Mouse (Mus musculus): ENCODE data around the gene Zscan10. TPM values are rescaled to one million over a fixed set of nuclear protein-coding genes. Genes with fewer than 3 reads are reported as not detected.

The Zscan10 gene
- total RNA-seq, 2 experiments from 2014 or later, result not detected

- DNase-seq, result no peak
These were observed 53.3 kb downstream of the Zscan10 start for GRCm38 (mm10) chr17:23654001-23654400.

GRCm38 (mm10) chr17:23654410-23654809 is 53.8 kb downstream of the Zscan10 start:
- DNase-seq, result no peak

GRCm38 (mm10) chr17:23658450-23658849 is 57.8 kb downstream of the Zscan10 start:
- DNase-seq, result no peak

GRCm38 (mm10) chr17:23660117-23660875 is 59.6 kb downstream of the Zscan10 start, which contains the start of gene Bicdl2:
Gene Bicdl2 (plus strand): TSS chr17:23660506.
- DNase-seq, result no peak

Other genes with a start within 250 kb of the Zscan10 start
- gene Vmn2r116, start 216.3 kb upstream of the Zscan10 start, total RNA-seq (2021), result not detected
- gene Vmn2r117, start 121.2 kb upstream of the Zscan10 start, total RNA-seq (2021), result not detected
- 1 to 10 TPM; 5.6 to 7.4 TPM for gene Zfp213, start 36.6 kb upstream of the Zscan10 start, total RNA-seq (2021)
- gene Zfp13, start 1.4 kb upstream of the Zscan10 start, total RNA-seq (2021), result 10 to 100 TPM; 25.0 to 32.3 TPM
- under 1 TPM; 0.10 to 0.30 TPM for gene Mmp25, start 44.4 kb downstream of the Zscan10 start, total RNA-seq (2021)
- gene Bicdl2, start 59.6 kb downstream of the Zscan10 start, total RNA-seq (2021), result not detected
- gene Hcfc1r1, start 72.7 kb downstream of the Zscan10 start, total RNA-seq (2021), result 100 to 1,000 TPM; 122 to 124 TPM
- 1 to 10 TPM; 7.2 to 9.7 TPM for gene Thoc6, start 73.0 kb downstream of the Zscan10 start, total RNA-seq (2021)
- gene Tnfrsf12a, start 76.6 kb downstream of the Zscan10 start, total RNA-seq (2021), result 1 to 10 TPM; 4.8 to 6.3 TPM
- not detected for gene Cldn6, start 78.4 kb downstream of the Zscan10 start, total RNA-seq (2021)
- gene Cldn9, start 83.2 kb downstream of the Zscan10 start, total RNA-seq (2021), result under 1 TPM; 0.22 to 0.35 TPM
- not detected for gene 1520401A03Rik, start 121.9 kb downstream of the Zscan10 start, total RNA-seq (2021)
- 1 to 10 TPM; 1.7 to 3.0 TPM for gene Pkmyt1, start 125.5 kb downstream of the Zscan10 start, total RNA-seq (2021)
- gene Paqr4, start 140.0 kb downstream of the Zscan10 start, total RNA-seq (2021), result 10 to 100 TPM; 50.8 to 55.4 TPM
- gene Kremen2, start 145.0 kb downstream of the Zscan10 start, total RNA-seq (2021), result under 1 TPM; 0.35 to 0.42 TPM
- gene Flywch1, start 170.7 kb downstream of the Zscan10 start, total RNA-seq (2021), result 100 to 1,000 TPM; 297 to 300 TPM
- 10 to 100 TPM in 1 of 2 experiments, 1 to 10 TPM in 1; 9.9 to 11.7 TPM for gene Flywch2, start 185.2 kb downstream of the Zscan10 start, total RNA-seq (2021)
- 100 to 1,000 TPM; 563 to 606 TPM for gene Srrm2, start 189.7 kb downstream of the Zscan10 start, total RNA-seq (2021)
- 100 to 1,000 TPM; 356 to 383 TPM for gene Elob, start 228.3 kb downstream of the Zscan10 start, total RNA-seq (2021)
- not detected for gene Prss33, start 235.2 kb downstream of the Zscan10 start, total RNA-seq (2021)
- gene Prss32, start 243.0 kb downstream of the Zscan10 start, total RNA-seq (2021), result not detected
- gene Prss41, start 243.3 kb downstream of the Zscan10 start, total RNA-seq (2021), result 1 to 10 TPM; 2.0 to 2.1 TPM

Data from layer of hippocampus, postnatal 36 days (tissue).